Mouse (Mus musculus) C2C12 (cell line): ENCODE results near the gene Rspo4.

ENCODE experiments used
- CEBPB ChIP-seq: IDR thresholded peaks from one replicate; pipeline ENCODE4 v1.6.1; 2011; ENCODE audit warnings: low read depth, mild to moderate bottlenecking, control low read depth, moderate library complexity
- CTCF ChIP-seq: IDR thresholded peaks from one replicate; pipeline ENCODE4 v1.5.1; 2011; ENCODE audit not compliant: control insufficient read depth, insufficient read depth, insufficient read length
- MAX ChIP-seq: IDR thresholded peaks from one replicate; pipeline ENCODE4 v1.6.1; 2011; ENCODE audit warnings: mild to moderate bottlenecking, control low read depth
- MYOD1 ChIP-seq: IDR thresholded peaks from one replicate; pipeline ENCODE4 v1.6.1; 2011; ENCODE audit warnings: low read depth; ENCODE audit not compliant: control insufficient read depth, insufficient read length
- USF1 ChIP-seq: IDR thresholded peaks from one replicate; pipeline ENCODE4 v1.6.1; 2011; ENCODE audit warnings: low read depth, mild to moderate bottlenecking, control low read depth, moderate library complexity

DNA sequence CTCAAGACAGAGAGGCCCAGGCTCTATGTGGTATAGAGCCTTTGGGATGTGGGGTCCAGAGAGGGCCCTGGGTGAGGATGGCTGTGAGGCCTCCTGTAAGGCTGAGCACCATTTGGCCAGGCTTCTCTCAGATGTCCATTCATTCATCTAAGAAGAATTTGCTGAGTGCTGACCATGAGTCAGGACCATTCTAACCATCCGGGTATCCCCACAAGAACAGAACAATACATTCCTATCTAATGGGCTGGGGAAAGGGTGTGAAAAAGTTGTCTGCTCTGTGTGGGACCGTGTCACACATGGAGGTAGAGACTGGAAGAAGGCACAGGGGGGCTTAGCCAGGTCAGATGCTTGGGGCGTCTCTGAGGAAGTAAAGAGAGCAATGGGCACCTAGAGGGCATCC lies 69.0 kb downstream of the Rspo4 start:
- TF ChIP-seq USF1 (no peak), CTCF (no peak), MAX (no peak), CEBPB (no peak), MYOD1 (no peak)
